Mouse (Mus musculus): ENCODE measurements at regions not wholly inside any gene's neighbourhood (a gene's known extent, or its start where the extent isn't known, plus 50 kb on each side); places are given as distances from the start of the nearest gene placed in this dataset.

- 86% methylated on average over 9 of the region's 9 CpGs for WGBS
- Histone ChIP-seq H3K9ac (replicated peaks; ENCODE audit: low read depth, low read length) (no peak overlapping the region), H3K4me1 (ENCODE audit: control insufficient read depth, insufficient read depth) (no peaks in the 10 kb centered on the region), H3K9me3 (replicated peaks; ENCODE audit: control insufficient read depth, low read length) (no peaks in the 10 kb centered on the region), H3K27ac (ENCODE audit: low read depth) (no peak overlapping the region), H3K36me3 (replicated peaks; ENCODE audit: control insufficient read depth, insufficient read depth, low read length) (no peaks in the 10 kb centered on the region), H3K27me3 (ENCODE audit: control insufficient read depth, insufficient read depth, low read length) (no peaks in the 10 kb centered on the region), H3K4me2 (ENCODE audit: low read depth, low read length) (no peak overlapping the region), H3K4me3 (ENCODE audit: low read depth, low read length) (no peak overlapping the region)
- ATAC-seq (ENCODE audit: insufficient read depth, low read depth) (no peak), DNase-seq (ENCODE audit: low spot score) (no peak)
- TF ChIP-seq CTCF (IDR thresholded peaks at IDR 0.05; ENCODE audit: low read depth), result no peak
- no peak for TF ChIP-seq EP300 (IDR thresholded peaks at IDR 0.05; ENCODE audit: low read depth)
Measured at GRCm38 (mm10) chr13:51227836-51228235, 57.0 kb downstream of the Nxnl2 start.

GRCm38 (mm10) chr13:51228862-51229770 lies 58.3 kb downstream of the Nxnl2 start:
- Histone ChIP-seq H3K36me3 (replicated peaks; ENCODE audit: control insufficient read depth, insufficient read depth, low read length) (no peaks in the 10 kb centered on the region), H3K4me3 (ENCODE audit: low read depth, low read length) (no peak overlapping the region), H3K9me3 (replicated peaks; ENCODE audit: control insufficient read depth, low read length) (no peaks in the 10 kb centered on the region), H3K4me1 (ENCODE audit: control insufficient read depth, insufficient read depth) (no peaks in the 10 kb centered on the region), H3K4me2 (ENCODE audit: low read depth, low read length) (no peak overlapping the region), H3K9ac (replicated peaks; ENCODE audit: low read depth, low read length) (no peak overlapping the region), H3K27ac (ENCODE audit: low read depth) (no peak overlapping the region), H3K27me3 (ENCODE audit: control insufficient read depth, insufficient read depth, low read length) (no peaks in the 10 kb centered on the region)
- ATAC-seq (ENCODE audit: insufficient read depth, low read depth) (no peak), DNase-seq (ENCODE audit: low spot score) (no peak)
- WGBS, result 61% methylated on average over 30 of the region's 30 CpGs
- TF ChIP-seq EP300 (IDR thresholded peaks at IDR 0.05; ENCODE audit: low read depth) (no peak), CTCF (IDR thresholded peaks at IDR 0.05; ENCODE audit: low read depth) (no peak)

GRCm38 (mm10) chr13:51229862-51230261 lies 59.0 kb downstream of the Nxnl2 start:
- Histone ChIP-seq H3K36me3 (replicated peaks; ENCODE audit: control insufficient read depth, insufficient read depth, low read length) (no peaks in the 10 kb centered on the region), H3K4me2 (ENCODE audit: low read depth, low read length) (no peak overlapping the region), H3K4me3 (ENCODE audit: low read depth, low read length) (no peak overlapping the region), H3K27me3 (ENCODE audit: control insufficient read depth, insufficient read depth, low read length) (no peaks in the 10 kb centered on the region), H3K9me3 (replicated peaks; ENCODE audit: control insufficient read depth, low read length) (no peaks in the 10 kb centered on the region), H3K9ac (replicated peaks; ENCODE audit: low read depth, low read length) (no peak overlapping the region), H3K27ac (ENCODE audit: low read depth) (no peak overlapping the region), H3K4me1 (ENCODE audit: control insufficient read depth, insufficient read depth) (no peaks in the 10 kb centered on the region)
- DNase-seq (ENCODE audit: low spot score) (no peak), ATAC-seq (ENCODE audit: insufficient read depth, low read depth) (no peak)
- 80% methylated on average over 4 of the region's 4 CpGs for WGBS
- no peak for TF ChIP-seq CTCF (IDR thresholded peaks at IDR 0.05; ENCODE audit: low read depth)
- no peak for TF ChIP-seq EP300 (IDR thresholded peaks at IDR 0.05; ENCODE audit: low read depth)

GRCm38 (mm10) chr13:51231586-51231985 lies 60.8 kb downstream of the Nxnl2 start:
- ATAC-seq (ENCODE audit: insufficient read depth, low read depth) (no peak), DNase-seq (ENCODE audit: low spot score) (no peak)
- Histone ChIP-seq H3K4me3 (ENCODE audit: low read depth, low read length) (no peak overlapping the region), H3K9me3 (replicated peaks; ENCODE audit: control insufficient read depth, low read length) (no peaks in the 10 kb centered on the region), H3K36me3 (replicated peaks; ENCODE audit: control insufficient read depth, insufficient read depth, low read length) (no peaks in the 10 kb centered on the region), H3K27me3 (ENCODE audit: control insufficient read depth, insufficient read depth, low read length) (no peaks in the 10 kb centered on the region), H3K4me2 (ENCODE audit: low read depth, low read length) (no peak overlapping the region), H3K9ac (replicated peaks; ENCODE audit: low read depth, low read length) (no peak overlapping the region), H3K27ac (ENCODE audit: low read depth) (no peak overlapping the region), H3K4me1 (ENCODE audit: control insufficient read depth, insufficient read depth) (no peaks in the 10 kb centered on the region)
- no peak for TF ChIP-seq CTCF (IDR thresholded peaks at IDR 0.05; ENCODE audit: low read depth)
- no peak for TF ChIP-seq EP300 (IDR thresholded peaks at IDR 0.05; ENCODE audit: low read depth)
- WGBS, result 75% methylated on average over 4 of the region's 4 CpGs

- WGBS, result 88% methylated on average over 3 of the region's 3 CpGs
- DNase-seq (ENCODE audit: low spot score), result no peak
- H3K36me3 ChIP-seq (replicated peaks; ENCODE audit: control insufficient read depth, insufficient read depth, low read length), result no peaks in the 10 kb centered on the region
Measured at GRCm38 (mm10) chr13:51247378-51247777, 76.6 kb downstream of the Nxnl2 start.

More at GRCm38 (mm10) chr13:51247378-51247777, 76.6 kb downstream of the Nxnl2 start:
- Histone ChIP-seq H3K4me3 (ENCODE audit: low read depth, low read length) (no peak overlapping the region), H3K27ac (ENCODE audit: low read depth) (no peak overlapping the region), H3K9ac (replicated peaks; ENCODE audit: low read depth, low read length) (no peak overlapping the region), H3K27me3 (ENCODE audit: control insufficient read depth, insufficient read depth, low read length) (no peaks in the 10 kb centered on the region), H3K4me2 (ENCODE audit: low read depth, low read length) (no peak overlapping the region), H3K4me1 (ENCODE audit: control insufficient read depth, insufficient read depth) (no peaks in the 10 kb centered on the region), H3K9me3 (replicated peaks; ENCODE audit: control insufficient read depth, low read length) (no peaks in the 10 kb centered on the region)
- ATAC-seq (ENCODE audit: insufficient read depth, low read depth), result no peak
- TF ChIP-seq CTCF (IDR thresholded peaks at IDR 0.05; ENCODE audit: low read depth), result no peak
- no peak for TF ChIP-seq EP300 (IDR thresholded peaks at IDR 0.05; ENCODE audit: low read depth)
